Mouse (Mus musculus) megakaryocyte, embryonic 14.5 days (primary cell): Measurements from ENCODE around the gene Wdr93.

ENCODE experiments used
- FLI1 ChIP-seq: IDR thresholded peaks from 2 replicates; pipeline ENCODE4 v1.6.1; 2012; ENCODE audit warnings: low read length, inconsistent platforms, mixed read lengths
- GATA1 ChIP-seq: IDR thresholded peaks from 3 replicates; pipeline ENCODE4 v1.6.1; 2012; ENCODE audit warnings: mixed read lengths, low read length, inconsistent platforms, borderline replicate concordance

DNA sequence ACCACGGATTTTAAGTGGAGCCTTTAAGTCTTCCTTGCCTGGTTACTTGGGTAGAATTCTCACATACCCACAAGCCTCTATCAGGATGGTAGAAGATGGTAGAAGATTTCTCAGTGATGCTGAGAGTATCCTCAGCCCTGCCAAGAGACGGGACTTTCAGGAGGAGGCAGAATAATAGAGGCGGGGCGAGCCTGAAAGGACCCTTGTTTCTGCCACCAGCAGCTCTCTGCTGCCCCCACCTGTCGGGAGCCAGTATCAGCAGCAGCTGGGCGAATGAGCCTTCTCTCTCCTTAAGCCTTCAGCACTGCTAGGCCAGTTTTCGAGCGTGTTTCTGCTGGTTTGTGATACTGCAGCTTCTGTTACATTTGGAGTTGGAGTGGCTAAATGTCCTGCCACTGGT, 13.8 kb upstream of the Wdr93 start:
- TF ChIP-seq GATA1 (no peak), FLI1 (no peak)
